Mouse (Mus musculus): ENCODE measurements around the gene Mphosph9.

DNA sequence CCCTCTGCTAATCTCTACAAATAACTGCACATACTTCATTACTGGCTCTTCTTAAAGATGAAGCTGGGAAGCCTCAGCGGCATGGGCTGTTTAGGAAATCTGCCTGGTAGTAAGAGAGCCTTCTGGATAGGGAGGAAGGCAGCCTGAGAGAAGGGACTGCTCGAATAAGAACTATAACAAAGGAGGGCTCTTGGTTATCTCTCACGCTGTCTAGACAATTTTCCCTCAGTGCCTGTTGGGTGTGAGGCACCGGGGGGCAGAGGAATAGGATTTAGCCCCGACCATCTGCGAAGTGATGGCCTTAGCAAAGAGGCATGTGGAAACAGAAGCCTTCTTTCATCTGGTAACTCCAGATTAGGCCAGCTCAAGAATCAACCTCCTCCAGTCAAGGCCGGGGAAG lies 80.5 kb downstream of the Mphosph9 start:
- no peak for TF ChIP-seq CTCF (conservative IDR thresholded peaks at IDR 0.05; ENCODE audit: insufficient read depth, insufficient read length, low read depth, low read length)
- no peak for TF ChIP-seq POLR2A (IDR thresholded peaks at IDR 0.05; ENCODE audit: low read depth, low read length)

Measured in kidney, adult 2 months (tissue).